Mouse (Mus musculus) adrenal gland, postnatal 25 days (tissue): ENCODE measurements at regions not wholly inside any gene's neighbourhood (a gene's known extent, or its start where the extent isn't known, plus 50 kb on each side); places are given as distances from the start of the nearest gene placed in this dataset.

Experiments
- DNase-seq: peaks from one replicate; pipeline ENCODE4 v3.0.0; 2021; ENCODE audit warnings: mixed read lengths

- DNase-seq = no peak
These were observed 135.7 kb upstream of the Arhgap5 start for GRCm38 (mm10) chr12:52368034-52368433.

GRCm38 (mm10) chr12:52368466-52368865 is 135.3 kb upstream of the Arhgap5 start:
- peak; percentile 48 for DNase-seq

- no peak for DNase-seq
These were observed 133.5 kb upstream of the Arhgap5 start for GRCm38 (mm10) chr12:52370153-52370710.

DNA sequence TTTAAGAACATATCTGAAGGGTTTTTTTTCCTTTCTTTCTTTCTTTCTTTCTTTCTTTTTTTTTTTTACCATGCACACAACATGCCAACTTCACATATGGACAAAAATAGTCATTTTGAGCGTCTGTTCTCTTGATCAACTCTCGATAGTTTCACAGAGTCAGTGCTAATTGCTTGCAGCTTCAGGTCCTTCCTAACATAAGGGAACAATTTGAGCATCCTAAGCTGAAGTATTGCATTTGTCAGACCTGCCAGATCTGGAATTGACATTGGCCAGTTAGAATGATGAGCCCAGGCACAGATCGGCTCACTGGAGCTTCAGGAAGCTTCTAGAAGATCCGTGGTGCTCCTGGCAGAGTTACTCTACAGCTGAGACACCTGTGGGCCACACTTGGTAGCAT is 128.7 kb upstream of the Arhgap5 start:
- DNase-seq = no peak

GRCm38 (mm10) chr12:52376692-52377462 is 126.9 kb upstream of the Arhgap5 start:
- DNase-seq = no peak

GRCm38 (mm10) chr12:52377463-52377848 is 126.3 kb upstream of the Arhgap5 start:
- DNase-seq = no peak

DNA sequence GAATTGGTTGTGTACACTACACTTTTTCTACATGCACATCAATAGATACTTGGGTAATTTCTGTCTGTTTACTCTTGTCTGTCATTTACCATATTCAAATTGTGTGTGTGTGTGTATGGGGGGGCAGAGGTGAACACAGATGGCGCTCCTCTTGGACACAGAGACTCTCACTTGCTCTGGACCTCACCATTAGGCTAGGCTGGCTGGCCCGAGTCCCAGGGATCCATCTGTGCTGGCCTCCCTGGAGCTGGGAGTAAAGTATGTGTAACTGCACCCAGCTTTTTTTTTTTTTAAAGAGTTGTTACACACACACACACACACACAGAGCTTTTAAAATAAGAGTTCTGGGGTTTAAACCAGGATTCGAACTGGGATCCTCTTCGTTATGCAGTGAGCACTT is 124.5 kb upstream of the Arhgap5 start:
- no peak for DNase-seq

- no peak for DNase-seq
These were observed 123.8 kb upstream of the Arhgap5 start for GRCm38 (mm10) chr12:52379960-52380359.

- DNase-seq = no peak
These were observed 122.4 kb upstream of the Arhgap5 start for GRCm38 (mm10) chr12:52381161-52381967.

GRCm38 (mm10) chr12:52381968-52382325 is 121.8 kb upstream of the Arhgap5 start:
- DNase-seq = no peak

- no peak for DNase-seq
These were observed 120.8 kb upstream of the Arhgap5 start for GRCm38 (mm10) chr12:52382832-52383580.

- DNase-seq = no peak
These were observed 114.2 kb upstream of the Arhgap5 start for GRCm38 (mm10) chr12:52389552-52389951.

- no peak for DNase-seq
These were observed 113.5 kb upstream of the Arhgap5 start for GRCm38 (mm10) chr12:52390242-52390641.

DNA sequence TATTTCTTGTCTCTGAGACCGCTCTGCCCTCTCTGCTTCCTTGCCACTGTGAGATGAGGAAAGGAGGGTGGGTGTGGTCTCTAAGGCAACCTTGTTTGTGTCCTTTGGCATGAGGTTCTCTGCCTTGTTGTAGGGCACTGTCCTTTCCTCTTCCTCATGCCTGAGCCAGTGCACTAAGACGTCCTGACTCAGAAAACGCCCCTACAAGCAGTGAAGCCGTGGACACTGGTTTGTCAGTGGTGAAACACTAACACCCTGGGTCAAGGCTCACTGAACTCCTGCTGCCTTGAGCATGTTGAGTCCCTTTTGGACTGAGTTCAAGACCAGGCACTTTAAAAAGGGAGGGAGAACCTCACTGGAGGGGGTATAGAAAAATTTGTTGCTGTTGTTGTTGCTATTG is 111.1 kb upstream of the Arhgap5 start:
- DNase-seq = no peak

DNA sequence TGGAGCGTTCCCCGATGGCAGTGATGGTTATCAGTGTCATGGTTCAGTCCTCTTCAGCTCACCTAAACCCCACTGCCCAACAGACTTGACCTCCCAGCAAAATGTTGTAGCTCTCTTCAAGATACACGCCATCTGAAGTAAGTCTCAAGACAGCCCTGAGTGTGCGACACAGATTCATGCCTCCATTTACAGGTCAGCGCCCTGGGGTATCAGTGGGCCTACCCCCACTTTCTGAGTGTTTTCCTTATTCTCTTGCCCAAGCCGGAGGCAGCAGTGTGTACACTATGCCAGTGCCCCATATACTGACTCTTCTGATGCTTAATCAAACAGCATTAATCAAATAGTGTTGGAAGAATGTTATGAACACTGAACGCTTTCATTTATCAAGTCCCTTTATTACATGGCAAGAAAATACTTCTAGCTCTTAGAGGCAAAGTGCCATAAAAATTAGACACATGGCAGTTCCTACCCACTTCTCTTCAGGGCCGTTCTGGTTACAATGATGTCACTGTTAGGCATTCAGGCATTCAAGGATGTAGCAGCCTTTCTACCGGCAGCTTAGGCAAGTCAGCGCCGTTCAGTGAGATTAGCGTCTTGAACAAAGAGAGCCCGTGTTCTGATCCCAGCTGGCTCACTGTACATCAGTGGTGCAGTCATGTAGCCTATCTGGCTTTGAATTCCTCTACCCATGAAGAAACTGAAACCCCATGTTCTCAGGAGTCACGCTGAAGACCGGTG is 109.6 kb upstream of the Arhgap5 start:
- no peak for DNase-seq

DNA sequence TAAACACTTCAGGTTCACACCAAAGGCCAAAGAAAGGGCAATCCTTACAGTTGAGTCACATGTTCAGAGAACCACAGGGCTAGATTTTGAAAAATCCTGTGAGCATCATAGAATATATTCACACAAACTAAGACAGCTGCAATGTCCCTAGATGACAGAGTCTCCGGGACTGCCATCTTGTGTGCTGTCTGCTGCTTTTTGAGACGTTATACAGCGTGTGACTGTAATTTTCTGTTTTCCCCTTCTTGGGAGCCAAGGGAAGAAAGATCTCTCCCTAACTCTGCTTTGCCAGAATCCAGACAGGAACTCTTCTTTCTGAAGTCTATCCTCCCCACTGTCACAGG is 109.1 kb upstream of the Arhgap5 start:
- DNase-seq = no peak

GRCm38 (mm10) chr12:52395111-52395510 is 108.7 kb upstream of the Arhgap5 start:
- no peak for DNase-seq

GRCm38 (mm10) chr12:52396178-52396841 is 107.5 kb upstream of the Arhgap5 start:
- peak; percentile 46 for DNase-seq

GRCm38 (mm10) chr12:52397718-52398510 is 105.9 kb upstream of the Arhgap5 start:
- no peak for DNase-seq

DNA sequence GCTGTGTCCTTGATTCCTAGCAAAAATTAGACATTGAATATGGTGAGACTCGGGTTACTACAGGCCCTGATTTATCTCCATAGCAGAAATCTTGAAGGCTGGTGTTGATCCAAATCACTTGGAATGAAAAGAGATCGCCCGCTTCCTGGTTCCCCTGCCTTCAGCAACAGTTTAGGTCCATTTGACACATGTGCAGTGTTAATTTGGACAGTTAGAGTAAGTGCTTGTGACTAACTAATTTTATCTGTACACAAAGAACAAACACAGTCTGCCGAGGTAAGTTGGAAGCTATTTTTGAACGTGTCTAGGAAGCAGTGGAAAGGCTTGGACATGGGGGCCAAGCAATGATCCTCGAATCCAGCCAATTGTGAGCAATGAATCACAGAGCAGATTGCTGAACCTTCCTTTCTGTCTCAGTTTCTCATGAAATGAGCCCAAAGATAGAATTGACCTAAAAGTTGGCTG is 105.2 kb upstream of the Arhgap5 start:
- DNase-seq = no peak

DNA sequence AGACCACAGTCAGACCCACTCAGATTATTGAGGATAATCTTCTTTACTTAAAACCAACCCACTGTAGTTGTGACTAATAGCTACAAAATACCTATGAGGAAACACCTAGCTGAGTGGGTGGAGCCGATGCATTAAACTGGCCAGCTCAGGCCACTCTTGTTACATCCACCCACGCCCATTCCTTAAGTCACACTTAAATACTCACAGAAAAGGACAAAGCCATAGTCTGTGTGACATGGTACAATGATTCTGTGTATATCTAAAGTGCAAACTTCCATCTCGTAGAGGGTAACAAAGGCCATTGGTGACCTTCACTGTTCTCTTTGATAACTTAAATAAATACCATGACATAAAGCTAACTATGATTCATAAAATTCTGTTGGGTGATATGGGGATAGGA is 103.7 kb upstream of the Arhgap5 start:
- no peak for DNase-seq
